9 mouse cellular contexts compared by ENCODE assay signal in the genomic region with DNA sequence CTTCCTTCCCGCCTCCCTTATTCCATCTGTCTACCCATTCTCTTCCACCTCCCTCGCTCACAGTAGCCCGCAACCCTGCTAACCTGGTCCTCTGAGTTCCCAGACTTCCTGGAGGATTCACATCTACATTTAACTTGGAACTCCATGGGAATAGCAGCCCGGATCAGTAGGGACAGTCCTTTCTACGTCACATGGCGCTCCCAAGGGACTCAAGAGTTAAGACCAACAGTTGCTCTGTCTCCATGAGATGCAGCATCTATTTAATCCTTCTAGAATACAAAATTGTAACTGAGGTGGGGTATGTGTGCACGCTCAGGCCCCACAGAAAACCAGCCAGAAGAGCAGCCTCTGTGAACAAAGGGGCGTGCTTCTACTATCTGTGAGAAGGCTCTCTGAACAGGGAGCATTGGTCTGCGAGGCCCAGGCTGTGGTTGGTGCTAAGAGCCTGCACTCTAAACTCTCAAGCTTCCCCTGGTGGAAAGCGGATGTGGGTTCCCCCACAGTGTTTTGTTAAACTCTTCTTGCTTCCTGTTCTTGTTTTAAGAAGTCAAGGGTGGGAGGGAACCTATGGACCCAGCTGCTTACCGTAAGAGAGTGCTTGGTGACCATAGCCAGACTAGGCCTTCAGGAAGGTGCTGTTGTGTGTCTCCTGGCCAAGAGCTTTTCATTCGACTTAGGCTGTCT. TPM values are rescaled to one million over a fixed set of nuclear protein-coding genes. Genes with fewer than 3 reads are reported as not detected.
DNase-seq lines count a peak whose midpoint lies in the region; ATAC-seq and TF ChIP-seq lines count a peak whose summit lies in the region.
"Had no signal": no experiment of that assay in that cellular context is flagged by ENCODE, and none has a peak within 500 bp of the region (broad histone marks: within the 10 kb centered on the region; RNA-seq: fewer than 3 reads in every experiment).

No protein-coding gene starts in this region.

- no peaks in the 10 kb centered on the region for H3K79me2 ChIP-seq in heart, adult 2 months (replicated peaks; ENCODE audit: control insufficient read depth, insufficient read depth, low read length)

- H3K9ac ChIP-seq in heart, adult 2 months (ENCODE audit: low read depth, low read length), result peak overlapping the region; percentile 22; the same call in 1 of the 2 replicates
- no peak overlapping the region for H3K9ac ChIP-seq in hindbrain, embryonic 14.5 days

- H3K4me2 ChIP-seq in hindbrain, embryonic 14.5 days (replicated peaks), result no peak overlapping the region

- WGBS in heart, adult 2 months, result 47% methylated on average over 12 of the region's 12 CpGs
- WGBS in hindbrain, embryonic 14.5 days, result 78% methylated on average over 12 of the region's 12 CpGs

- H3K27ac ChIP-seq in heart, adult 2 months, result peak overlapping the region; percentile 63
- no peak overlapping the region for H3K27ac ChIP-seq in hindbrain, embryonic 14.5 days

- H3K27me3 ChIP-seq in heart, adult 2 months (ENCODE audit: control insufficient read depth, insufficient read depth, low read length), result no peaks in the 10 kb centered on the region
- no peaks in the 10 kb centered on the region for H3K27me3 ChIP-seq in hindbrain, embryonic 14.5 days (ENCODE audit: control insufficient read depth, insufficient read depth, low read length)

- no peak for TF ChIP-seq EP300 in heart, adult 2 months (IDR thresholded peaks at IDR 0.05; ENCODE audit: insufficient read depth, low read depth, low read length)

- TF ChIP-seq POLR2A in heart, adult 2 months (IDR thresholded peaks at IDR 0.05; ENCODE audit: insufficient read depth, low read depth, low read length), result no peak

- intact Hi-C loops in heart, adult 2 months (cut with DNase I), result no loop called here

- peak; percentile 14; the same call in 1 of the 2 replicates for TF ChIP-seq CTCF in heart, adult 2 months (IDR thresholded peaks at IDR 0.05)

- H3K4me1 ChIP-seq in heart, adult 2 months (ENCODE audit: control insufficient read depth, insufficient read depth, low read length), result peaks cover 35% of the 10 kb centered on the region
- no peaks in the 10 kb centered on the region for H3K4me1 ChIP-seq in hindbrain, embryonic 14.5 days (replicated peaks; ENCODE audit: control insufficient read depth, insufficient read depth, low read length)

- peak; percentile 80 for ATAC-seq in megakaryocyte progenitor cell, adult 5-6 weeks (replicated peaks; ENCODE audit: poor library complexity)
- ATAC-seq in hindbrain, embryonic 14.5 days (ENCODE audit: low FRiP score), result no peak

- H3K4me3 ChIP-seq in heart, adult 2 months, result no peak overlapping the region
- no peak overlapping the region for H3K4me3 ChIP-seq in hindbrain, embryonic 14.5 days (replicated peaks; ENCODE audit: low read length)
- H3K4me3 ChIP-seq: erythroblast, embryonic 14.5 days had no signal

- no peaks in the 10 kb centered on the region for H3K36me3 ChIP-seq in heart, adult 2 months (ENCODE audit: control insufficient read depth, insufficient read depth, low read length)
- H3K36me3 ChIP-seq in hindbrain, embryonic 14.5 days (replicated peaks; ENCODE audit: control insufficient read depth, insufficient read depth), result no peaks in the 10 kb centered on the region

- DNase-seq in adrenal gland, adult 2 months, result peak; percentile 31
- no peak for DNase-seq in adrenal gland, postnatal 10 days
- DNase-seq in heart, adult 2 months, result peak; percentile 57 to 81
- DNase-seq in kidney, postnatal 10 days, result peak; percentile 60
- peak; percentile 86 to 92 for DNase-seq in thymus, postnatal 36 days
- no peak for DNase-seq in hindbrain, embryonic 14.5 days (ENCODE audit: low spot score)
- no peak for DNase-seq in gastrocnemius, adult 8-10 months (ENCODE audit: low spot score in 2 of 2)

- H3K9me3 ChIP-seq in hindbrain, embryonic 14.5 days (ENCODE audit: control insufficient read depth, low read length), result no peaks in the 10 kb centered on the region

RNA-seq across cellular contexts. Expression of a gene that starts 2.2 kb away (rescaled TPM):
- 1 to 10 TPM; 5.4 to 7.1 TPM for total RNA-seq in adrenal gland, adult 2 months (2021)
- 52.7 and 56.5 TPM in 2 replicates for polyA plus RNA-seq in adrenal gland, adult 2 months (2012; rRNA removed)
- total RNA-seq in adrenal gland, postnatal 10 days (2021), result 1 to 10 TPM; 7.3 to 8.3 TPM
- total RNA-seq in heart, adult 2 months (2021), result 1 to 10 TPM; 3.8 to 7.9 TPM
- polyA plus RNA-seq in heart, adult 2 months (2012; rRNA removed), result 41.9 TPM in 2 replicates
- total RNA-seq in megakaryocyte progenitor cell, adult 5-6 weeks (2015), result 0.29 and 1.4 TPM in 2 replicates
- 2.8 and 3.5 TPM in 2 replicates for total RNA-seq in megakaryocyte progenitor cell, adult 5-6 weeks (2017)
- polyA plus RNA-seq in hindbrain, embryonic 14.5 days (2014; fragmentation: Nextera tagmentation; extraction: Ambion mirVana), result 2.1 and 2.7 TPM in 2 replicates
- total RNA-seq in gastrocnemius, adult 8-10 months (2022), result 1 to 10 TPM; 1.2 to 2.5 (median 2.0) TPM
- polyA plus RNA-seq: erythroblast, embryonic 14.5 days had no signal

RNA-seq across cellular contexts. Expression of a gene that starts 29.9 kb away (rescaled TPM):
- not detected for total RNA-seq in adrenal gland, adult 2 months (2021)
- 0.15 and 0.20 TPM in 2 replicates for polyA plus RNA-seq in adrenal gland, adult 2 months (2012; rRNA removed)
- under 1 TPM; 0.48 to 0.88 TPM for total RNA-seq in adrenal gland, postnatal 10 days (2021)
- total RNA-seq in heart, adult 2 months (2021), result under 1 TPM in 1 of 2 experiments, not detected in 1; 0.31 TPM
- polyA plus RNA-seq in heart, adult 2 months (2012; rRNA removed), result 0.35 TPM in 1 of 2 replicates, not detected in the other
- not detected in 2 replicates for total RNA-seq in megakaryocyte progenitor cell, adult 5-6 weeks (2015)
- total RNA-seq in megakaryocyte progenitor cell, adult 5-6 weeks (2017), result not detected in 2 replicates
- 1.6 and 1.7 TPM in 2 replicates for polyA plus RNA-seq in hindbrain, embryonic 14.5 days (2014; fragmentation: Nextera tagmentation; extraction: Ambion mirVana)
- not detected for total RNA-seq in gastrocnemius, adult 8-10 months (2022)
- polyA plus RNA-seq: erythroblast, embryonic 14.5 days had no signal

RNA-seq across cellular contexts. Expression of a gene that starts 31.2 kb away (rescaled TPM):
- total RNA-seq in adrenal gland, adult 2 months (2021), result under 1 TPM; 0.14 to 0.41 TPM
- 0.17 and 0.30 TPM in 2 replicates for polyA plus RNA-seq in adrenal gland, adult 2 months (2012; rRNA removed)
- total RNA-seq in adrenal gland, postnatal 10 days (2021), result 1 to 10 TPM; 1.1 to 3.9 TPM
- total RNA-seq in heart, adult 2 months (2021), result under 1 TPM; 0.66 to 0.84 TPM
- 1.00 and 1.3 TPM in 2 replicates for polyA plus RNA-seq in heart, adult 2 months (2012; rRNA removed)
- not detected in 2 replicates for total RNA-seq in megakaryocyte progenitor cell, adult 5-6 weeks (2015)
- total RNA-seq in megakaryocyte progenitor cell, adult 5-6 weeks (2017), result not detected in 2 replicates
- polyA plus RNA-seq in hindbrain, embryonic 14.5 days (2014; fragmentation: Nextera tagmentation; extraction: Ambion mirVana), result 34.5 and 43.5 TPM in 2 replicates
- under 1 TPM in 1 of 4 experiments, not detected in 3; 0.07 TPM for total RNA-seq in gastrocnemius, adult 8-10 months (2022)
- polyA plus RNA-seq: erythroblast, embryonic 14.5 days had no signal

RNA-seq across cellular contexts. Expression of a gene that starts 52.5 kb away (rescaled TPM):
- total RNA-seq in adrenal gland, adult 2 months (2021), result 10 to 100 TPM; 10.7 to 13.5 TPM
- polyA plus RNA-seq in adrenal gland, adult 2 months (2012; rRNA removed), result 23.3 and 31.3 TPM in 2 replicates
- total RNA-seq in adrenal gland, postnatal 10 days (2021), result 1 to 10 TPM; 7.3 to 9.0 TPM
- 1 to 10 TPM; 1.3 to 1.8 TPM for total RNA-seq in heart, adult 2 months (2021)
- 4.3 TPM in 2 replicates for polyA plus RNA-seq in heart, adult 2 months (2012; rRNA removed)
- total RNA-seq in megakaryocyte progenitor cell, adult 5-6 weeks (2015), result 0.34 and 0.42 TPM in 2 replicates
- 0.27 TPM in 1 of 2 replicates, not detected in the other for total RNA-seq in megakaryocyte progenitor cell, adult 5-6 weeks (2017)
- polyA plus RNA-seq in hindbrain, embryonic 14.5 days (2014; fragmentation: Nextera tagmentation; extraction: Ambion mirVana), result 6.9 and 7.3 TPM in 2 replicates
- 1 to 10 TPM in 1 of 4 experiments, under 1 TPM in 3; 0.53 to 2.1 (median 0.78) TPM for total RNA-seq in gastrocnemius, adult 8-10 months (2022)

Comparison
In these comparisons a context has a peak if more than half of its experiments do, and no peak if none do; other contexts are left out.
1. DNase-seq: peak in adrenal gland, adult 2 months (single experiment), heart, adult 2 months (2 of 2), kidney, postnatal 10 days (single experiment) and thymus, postnatal 36 days (2 of 2); none in adrenal gland, postnatal 10 days (single experiment), hindbrain, embryonic 14.5 days (single experiment) and gastrocnemius, adult 8-10 months (0 of 2).